Mouse (Mus musculus): ENCODE measurements around the gene Map3k13.

DNA sequence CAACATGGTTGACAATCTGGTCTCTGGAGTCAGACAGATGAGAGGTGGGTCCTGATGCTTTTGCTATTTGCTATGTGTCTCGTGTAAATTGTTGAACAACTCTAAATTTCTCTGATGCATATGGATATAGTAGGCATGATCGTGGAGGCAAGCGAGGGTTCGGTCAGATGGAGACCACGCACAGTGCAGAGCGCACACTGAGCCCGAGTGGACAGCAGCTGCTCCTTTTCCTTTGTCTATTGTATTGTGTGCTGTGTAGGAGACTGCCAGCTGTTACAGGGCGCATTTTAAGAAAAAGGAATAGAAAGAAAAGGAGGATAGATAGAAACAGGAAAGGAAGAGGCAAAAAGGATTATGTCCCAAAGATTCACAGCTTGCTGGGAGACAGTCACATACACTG is 64.7 kb downstream of the Map3k13 start:
- TF ChIP-seq CTCF (IDR thresholded peaks at IDR 0.05; ENCODE audit: low read depth) (no peak), EP300 (IDR thresholded peaks at IDR 0.05; ENCODE audit: low read depth) (no peak)

Measured in liver, embryonic 14.5 days (tissue).